Mouse (Mus musculus) thymus, postnatal 36 days (tissue): ENCODE data around the gene 4933430I17Rik.

ENCODE experiments used
- DNase-seq, 2 experiments: peaks; one replicate each; pipeline ENCODE4 v3.0.0; 2022; ENCODE audit warnings: mixed read lengths in 2 of 2

The 4933430I17Rik gene

GRCm38 (mm10) chr4:62524651-62525488, at the start of gene 4933430I17Rik, which contains the start of gene Pole3:
Gene 4933430I17Rik (plus strand): TSS chr4:62525369.
Gene Pole3 (minus strand): TSS chr4:62525068.
- DNase-seq: peak; percentile 90 to 93

GRCm38 (mm10) chr4:62475793-62476192, 49.4 kb upstream of the 4933430I17Rik start:
- DNase-seq: peak; percentile 27 to 45

- no peak for DNase-seq
These were observed 47.5 kb upstream of the 4933430I17Rik start for GRCm38 (mm10) chr4:62477542-62478244.

GRCm38 (mm10) chr4:62479593-62479936, 45.6 kb upstream of the 4933430I17Rik start:
- peak in 1 of 2 experiments; percentile 42 for DNase-seq

- DNase-seq: peak; percentile 60 to 71
These were observed 45.0 kb upstream of the 4933430I17Rik start, which contains the start of gene Bspry for GRCm38 (mm10) chr4:62479937-62480708. Gene Bspry (plus strand): TSS chr4:62480053.

- no peak for DNase-seq
These were observed 44.2 kb upstream of the 4933430I17Rik start for GRCm38 (mm10) chr4:62480709-62481605.

- no peak for DNase-seq
These were observed 40.2 kb upstream of the 4933430I17Rik start for GRCm38 (mm10) chr4:62484928-62485327.

GRCm38 (mm10) chr4:62485450-62486161, 39.6 kb upstream of the 4933430I17Rik start:
- DNase-seq: no peak

- DNase-seq: no peak
These were observed 38.9 kb upstream of the 4933430I17Rik start for GRCm38 (mm10) chr4:62486162-62486696.

- no peak for DNase-seq
These were observed 38.0 kb upstream of the 4933430I17Rik start for GRCm38 (mm10) chr4:62487172-62487571.

GRCm38 (mm10) chr4:62487914-62488313, 37.3 kb upstream of the 4933430I17Rik start:
- DNase-seq: no peak

GRCm38 (mm10) chr4:62492682-62493081, 32.5 kb upstream of the 4933430I17Rik start:
- DNase-seq: no peak

- no peak for DNase-seq
These were observed 30.9 kb upstream of the 4933430I17Rik start for GRCm38 (mm10) chr4:62494230-62494629.

GRCm38 (mm10) chr4:62495946-62496345, 29.2 kb upstream of the 4933430I17Rik start:
- no peak for DNase-seq

- no peak for DNase-seq
These were observed 28.4 kb upstream of the 4933430I17Rik start for GRCm38 (mm10) chr4:62496815-62497214.

GRCm38 (mm10) chr4:62500799-62501198, 24.4 kb upstream of the 4933430I17Rik start:
- DNase-seq: no peak

GRCm38 (mm10) chr4:62501534-62501933, 23.6 kb upstream of the 4933430I17Rik start:
- peak in 1 of 2 experiments; percentile 12 for DNase-seq

- peak; percentile 84 to 85 for DNase-seq
These were observed 23.0 kb upstream of the 4933430I17Rik start for GRCm38 (mm10) chr4:62501964-62502732.

GRCm38 (mm10) chr4:62502969-62503368, 22.2 kb upstream of the 4933430I17Rik start:
- DNase-seq: no peak

GRCm38 (mm10) chr4:62503374-62503970, 21.7 kb upstream of the 4933430I17Rik start, which contains the start of gene Hdhd3:
Gene Hdhd3 (minus strand): TSS chr4:62503467.
- DNase-seq: no peak
